Mouse (Mus musculus): Measurements from ENCODE around the gene Ccl3.

Ccl3 gene

GRCm38 (mm10) chr11:83623586-83623985, 25.6 kb downstream of the Ccl3 start:
- DNase-seq (ENCODE audit: low spot score) = no peak

GRCm38 (mm10) chr11:83619037-83619436, 30.1 kb downstream of the Ccl3 start:
- DNase-seq (ENCODE audit: low spot score) = no peak

GRCm38 (mm10) chr11:83618238-83618637, 30.9 kb downstream of the Ccl3 start:
- DNase-seq (ENCODE audit: low spot score) = no peak

- DNase-seq (ENCODE audit: low spot score) = no peak
These were observed 32.6 kb downstream of the Ccl3 start for GRCm38 (mm10) chr11:83616586-83616985.

- no peak for DNase-seq (ENCODE audit: low spot score)
These were observed 38.3 kb downstream of the Ccl3 start for GRCm38 (mm10) chr11:83610900-83611299.

GRCm38 (mm10) chr11:83606396-83606795, 42.8 kb downstream of the Ccl3 start:
- DNase-seq (ENCODE audit: low spot score) = no peak

GRCm38 (mm10) chr11:83605535-83605934, 43.6 kb downstream of the Ccl3 start:
- DNase-seq (ENCODE audit: low spot score) = no peak

GRCm38 (mm10) chr11:83604698-83605097, 44.5 kb downstream of the Ccl3 start:
- no peak for DNase-seq (ENCODE audit: low spot score)

- no peak for DNase-seq (ENCODE audit: low spot score)
These were observed 45.8 kb downstream of the Ccl3 start for GRCm38 (mm10) chr11:83603399-83603798.

- no peak for DNase-seq (ENCODE audit: low spot score)
These were observed 48.6 kb downstream of the Ccl3 start for GRCm38 (mm10) chr11:83600576-83600975.

- DNase-seq (ENCODE audit: low spot score) = no peak
These were observed 50.2 kb downstream of the Ccl3 start for GRCm38 (mm10) chr11:83598991-83599390.

GRCm38 (mm10) chr11:83598207-83598837, 50.8 kb downstream of the Ccl3 start:
- no peak for DNase-seq (ENCODE audit: low spot score)
